Mouse (Mus musculus) left cerebral cortex, adult 11 months (tissue): Measurements from ENCODE around the gene Gm20696.

ENCODE experiments used
- DNase-seq: peaks from one replicate; pipeline ENCODE4 v3.0.0; 2022; ENCODE audit warnings: low spot score

The Gm20696 gene

DNA sequence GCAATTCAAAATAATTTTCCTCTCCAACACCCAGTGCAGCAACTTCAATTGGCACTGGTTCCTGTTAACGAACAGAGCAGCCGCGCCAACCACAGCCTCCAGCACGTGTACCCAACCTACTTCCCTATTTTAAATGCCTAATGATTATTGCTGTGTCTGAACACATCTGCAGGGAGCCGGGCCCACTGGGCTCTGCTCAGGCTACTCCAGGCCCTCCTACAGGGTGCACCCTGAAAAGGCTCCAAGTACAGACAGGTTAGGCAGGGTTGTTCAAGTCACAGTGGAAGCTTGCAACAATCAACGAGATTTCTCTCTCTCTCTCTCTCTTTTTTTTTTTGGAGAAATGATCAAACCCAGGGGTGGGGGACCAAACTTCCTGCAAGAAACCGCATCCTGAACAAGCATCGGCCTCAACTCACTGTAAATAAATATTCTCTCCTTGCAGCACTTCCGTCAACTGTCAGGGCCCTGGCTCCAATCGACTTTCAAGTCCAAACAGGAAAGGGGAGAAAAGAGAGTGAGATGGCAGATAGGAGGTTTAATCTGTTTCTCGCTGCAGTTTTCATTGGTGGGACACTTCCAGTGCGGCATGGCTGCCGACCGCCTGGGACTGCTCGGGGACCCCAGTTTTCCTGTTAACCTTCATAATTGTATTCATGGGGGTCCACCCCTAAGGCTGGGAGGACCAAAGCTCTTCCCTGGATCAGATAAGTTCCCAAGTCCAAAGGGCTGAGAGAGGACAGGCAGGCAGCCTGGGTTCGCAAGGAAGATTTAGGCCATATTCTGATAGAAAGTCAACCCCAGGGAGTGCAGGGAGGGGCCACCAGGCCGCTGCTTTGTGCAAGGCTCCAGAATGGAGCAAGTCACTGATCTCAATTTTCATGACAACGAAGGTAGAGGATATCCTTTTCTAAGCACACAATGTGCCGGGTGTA is 277.6 kb downstream of the Gm20696 start:
- no peak for DNase-seq

DNA sequence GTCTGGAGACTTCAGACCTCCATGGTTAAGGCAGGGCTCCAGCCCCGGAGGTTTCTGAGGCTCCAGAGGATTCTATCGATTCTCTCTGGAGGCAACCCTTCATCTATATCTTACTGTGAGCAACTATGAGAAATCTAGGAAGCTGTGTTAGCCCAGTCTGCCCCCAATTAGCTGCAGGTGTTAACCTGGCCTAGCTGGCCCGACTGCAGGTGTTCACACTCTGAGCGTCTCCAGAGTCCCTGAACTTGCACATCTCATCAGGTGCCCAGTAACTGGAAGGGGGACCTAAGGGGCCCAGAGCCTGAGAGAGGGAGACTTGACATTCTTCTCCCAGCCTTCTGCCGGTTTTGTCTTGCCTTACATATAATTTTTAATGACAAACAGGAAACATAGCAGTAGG is 278.6 kb downstream of the Gm20696 start:
- DNase-seq: no peak

DNA sequence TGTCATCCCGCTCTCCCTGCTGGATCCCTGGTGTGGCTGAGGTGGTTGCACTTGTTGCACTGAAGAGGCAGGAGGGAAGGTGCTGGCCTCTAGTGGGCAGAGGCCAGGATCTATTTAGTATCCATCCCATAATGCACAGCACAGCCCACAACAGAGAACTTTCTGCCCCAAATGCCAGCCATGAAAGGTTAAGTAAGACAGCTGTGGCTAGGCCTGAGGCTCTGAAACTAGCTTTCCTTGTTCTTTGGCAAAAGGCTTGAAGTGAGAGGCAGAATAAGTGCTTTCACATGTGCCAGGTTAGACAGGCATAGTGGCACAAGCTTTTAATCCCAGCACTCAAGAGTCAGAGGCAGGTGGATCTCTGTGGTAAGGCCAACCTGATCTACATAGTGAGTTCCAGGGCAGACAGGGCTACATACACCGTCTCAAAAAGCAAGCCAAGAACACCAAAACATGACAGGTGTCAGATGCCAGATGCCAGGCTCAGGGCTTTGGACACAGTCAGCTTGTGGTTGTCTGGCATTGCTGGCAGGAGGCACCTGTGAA is 281.5 kb downstream of the Gm20696 start:
- no peak for DNase-seq

DNA sequence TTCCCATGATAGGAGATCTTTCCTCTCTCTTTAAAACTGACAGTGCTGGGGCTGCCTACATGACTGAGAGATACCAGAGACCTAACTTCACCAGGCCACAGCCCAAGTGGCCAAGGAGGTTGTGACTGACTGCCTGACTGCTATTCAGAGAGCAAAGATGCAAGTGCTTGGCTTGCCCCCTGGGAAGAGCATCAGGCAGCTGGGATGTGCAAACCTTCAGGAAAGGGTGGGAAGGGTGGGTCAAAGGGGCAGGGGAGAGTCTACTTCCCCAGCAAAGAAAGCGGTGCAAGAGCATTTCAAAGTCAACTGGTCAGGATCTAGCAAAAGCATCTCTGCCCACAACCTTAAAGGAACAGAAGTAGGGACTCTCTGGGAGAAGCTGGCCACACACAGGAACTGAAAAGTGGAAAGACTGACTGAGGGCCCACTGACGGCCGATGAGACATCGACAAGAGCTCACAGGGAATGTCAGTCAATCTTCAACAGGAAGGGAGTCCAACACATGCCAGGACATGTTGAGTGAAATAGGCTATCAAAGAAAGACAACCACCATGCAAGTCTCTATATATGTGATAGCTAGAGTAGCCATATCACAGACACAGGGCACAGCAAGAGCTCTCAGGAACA is 282.6 kb downstream of the Gm20696 start:
- DNase-seq: no peak

DNA sequence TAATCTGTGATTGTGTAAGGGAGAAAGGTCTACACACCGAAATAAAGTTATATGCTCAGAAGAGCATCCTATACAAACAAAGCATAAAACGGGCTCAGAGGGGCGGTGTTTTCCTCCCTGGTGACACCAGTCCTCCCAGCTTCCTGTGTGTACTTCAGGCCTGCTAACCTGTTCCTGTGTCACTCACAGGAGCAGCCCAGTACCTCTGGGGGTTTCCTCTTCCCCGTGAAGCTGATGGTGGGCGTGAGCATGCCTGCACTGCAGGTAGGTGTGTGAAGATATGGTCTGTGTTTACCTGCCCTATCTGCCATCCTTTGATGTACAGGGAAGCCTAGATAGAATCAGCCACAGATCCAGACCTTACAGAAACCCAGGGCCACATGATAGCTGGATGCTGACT is 286.5 kb downstream of the Gm20696 start:
- no peak for DNase-seq

DNA sequence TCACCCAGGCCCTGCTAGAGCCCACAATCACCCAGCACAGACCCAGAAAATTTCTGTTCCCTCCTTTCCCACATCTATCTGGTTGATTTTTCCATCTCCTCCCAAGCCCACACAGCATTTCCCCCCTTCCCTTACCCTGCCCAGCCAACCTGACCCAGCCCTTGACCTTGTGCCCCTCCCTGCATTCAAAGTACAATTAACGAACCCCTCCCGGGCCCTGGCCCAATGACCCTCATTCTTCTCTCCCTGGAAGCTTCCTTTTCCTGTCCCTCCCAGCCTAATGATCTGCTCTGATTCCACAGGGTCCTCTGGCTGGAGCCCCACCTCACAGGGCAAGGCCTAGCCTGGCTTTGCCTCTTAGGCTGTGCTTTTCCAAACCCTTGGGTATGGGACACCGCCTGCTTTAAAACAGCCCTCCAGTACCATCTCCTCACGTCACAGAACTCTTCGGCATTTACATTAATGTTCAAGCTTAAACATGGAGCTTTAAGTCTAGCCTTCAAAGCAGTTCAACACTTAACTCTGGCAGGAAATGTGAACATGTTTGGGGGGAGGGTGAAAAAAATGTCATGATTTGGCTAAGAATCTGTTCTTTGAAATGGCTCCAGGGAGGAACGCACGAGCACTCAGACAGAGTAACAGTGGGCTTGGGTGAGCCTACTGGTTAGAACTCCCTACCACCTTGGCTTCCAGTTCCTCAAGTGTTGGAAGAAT is 287.4 kb downstream of the Gm20696 start:
- no peak for DNase-seq

DNA sequence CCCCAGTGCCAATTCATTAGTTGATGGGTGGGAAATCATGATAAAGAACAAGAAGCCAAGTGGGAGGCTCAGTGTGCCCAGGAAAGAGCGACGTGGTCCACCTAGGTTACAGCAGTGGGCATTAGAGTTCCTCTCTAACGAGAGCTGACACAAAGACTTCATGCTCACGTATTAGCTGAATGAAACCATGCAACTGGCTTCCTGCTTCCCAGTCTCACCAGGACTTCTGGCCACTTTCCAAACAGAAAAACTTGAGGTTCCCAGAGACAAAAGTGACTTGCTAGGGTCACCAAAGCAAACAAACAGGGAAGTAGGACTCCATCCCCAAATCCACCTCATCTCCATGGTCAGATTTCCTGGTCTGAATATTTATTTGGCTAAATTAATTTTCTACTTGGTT is 288.9 kb downstream of the Gm20696 start:
- DNase-seq: no peak

DNA sequence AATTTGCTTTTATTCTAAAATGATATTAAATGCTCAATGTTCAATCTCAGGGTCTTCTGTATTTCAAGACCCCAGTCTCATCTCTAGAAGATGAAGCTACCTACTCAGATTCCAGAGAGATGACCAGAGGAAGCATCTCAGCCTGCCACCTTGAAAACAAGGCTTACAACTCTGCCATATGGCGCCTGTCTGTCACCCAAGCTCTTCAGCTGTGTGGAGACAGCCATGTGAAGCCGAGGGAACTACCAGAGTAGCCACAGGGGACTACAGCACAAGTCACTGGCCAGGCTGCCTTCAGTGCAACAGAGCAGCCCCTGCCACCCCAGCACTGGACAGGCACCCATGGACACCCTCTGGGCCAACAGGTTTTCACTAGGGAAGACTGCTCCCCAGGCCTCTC is 289.5 kb downstream of the Gm20696 start:
- DNase-seq: no peak

DNA sequence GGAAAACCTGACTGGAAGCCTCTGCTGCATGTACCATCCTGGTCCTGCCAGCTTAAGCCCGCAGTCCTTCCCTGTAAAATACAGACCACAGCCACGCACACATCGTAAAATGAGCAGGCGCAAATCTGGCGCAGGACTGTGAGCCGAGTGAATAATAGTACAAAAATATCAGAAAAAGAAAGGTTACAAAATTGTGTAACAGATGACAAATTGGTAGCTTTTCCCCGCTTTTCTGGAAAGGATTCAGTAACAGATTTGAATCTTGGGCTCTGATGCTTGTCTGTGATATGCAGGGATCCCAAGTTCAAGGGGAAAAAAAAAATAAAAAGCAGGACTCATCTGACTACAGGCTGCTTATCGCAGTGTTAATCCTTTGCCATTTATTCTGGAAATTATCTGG is 289.9 kb downstream of the Gm20696 start:
- no peak for DNase-seq

DNA sequence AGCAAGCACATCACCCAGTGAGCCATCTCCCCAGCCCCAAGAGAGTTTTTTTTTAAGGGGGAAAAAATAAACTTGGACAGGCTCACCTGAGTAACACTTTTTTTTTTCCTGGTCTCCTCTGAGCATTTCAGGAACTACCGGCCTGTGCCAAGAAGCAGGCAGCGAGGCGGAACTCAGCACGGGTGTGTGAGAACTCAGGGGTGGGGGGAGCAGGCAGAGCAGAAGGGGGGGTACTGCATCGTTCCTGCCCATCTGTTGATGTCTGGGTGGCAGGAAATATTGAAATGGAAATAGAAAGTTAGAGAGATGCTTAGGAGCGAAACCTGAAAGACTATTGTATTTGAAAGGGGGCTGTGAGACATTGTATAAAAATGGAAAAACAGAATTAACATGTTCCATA is 290.7 kb downstream of the Gm20696 start:
- DNase-seq: no peak

DNA sequence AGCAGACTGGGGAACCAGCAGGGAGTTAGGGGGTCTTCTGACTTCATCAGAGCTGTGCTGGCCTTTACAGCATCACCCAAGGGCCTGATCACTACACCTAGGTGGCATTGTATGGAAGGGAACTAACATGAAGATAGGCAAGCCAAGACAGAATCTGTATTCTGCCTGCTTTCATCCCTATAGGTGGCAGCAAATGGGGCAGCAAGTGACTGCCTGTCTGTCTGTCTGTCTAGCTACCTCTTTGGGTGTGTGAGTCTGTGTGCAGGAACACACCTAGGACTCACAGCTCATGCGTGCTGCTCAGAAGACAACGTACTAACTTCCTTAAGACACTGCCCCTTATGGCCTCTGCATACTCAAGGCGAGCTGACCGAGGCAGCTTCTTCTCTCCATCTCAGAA is 291.2 kb downstream of the Gm20696 start:
- no peak for DNase-seq

DNA sequence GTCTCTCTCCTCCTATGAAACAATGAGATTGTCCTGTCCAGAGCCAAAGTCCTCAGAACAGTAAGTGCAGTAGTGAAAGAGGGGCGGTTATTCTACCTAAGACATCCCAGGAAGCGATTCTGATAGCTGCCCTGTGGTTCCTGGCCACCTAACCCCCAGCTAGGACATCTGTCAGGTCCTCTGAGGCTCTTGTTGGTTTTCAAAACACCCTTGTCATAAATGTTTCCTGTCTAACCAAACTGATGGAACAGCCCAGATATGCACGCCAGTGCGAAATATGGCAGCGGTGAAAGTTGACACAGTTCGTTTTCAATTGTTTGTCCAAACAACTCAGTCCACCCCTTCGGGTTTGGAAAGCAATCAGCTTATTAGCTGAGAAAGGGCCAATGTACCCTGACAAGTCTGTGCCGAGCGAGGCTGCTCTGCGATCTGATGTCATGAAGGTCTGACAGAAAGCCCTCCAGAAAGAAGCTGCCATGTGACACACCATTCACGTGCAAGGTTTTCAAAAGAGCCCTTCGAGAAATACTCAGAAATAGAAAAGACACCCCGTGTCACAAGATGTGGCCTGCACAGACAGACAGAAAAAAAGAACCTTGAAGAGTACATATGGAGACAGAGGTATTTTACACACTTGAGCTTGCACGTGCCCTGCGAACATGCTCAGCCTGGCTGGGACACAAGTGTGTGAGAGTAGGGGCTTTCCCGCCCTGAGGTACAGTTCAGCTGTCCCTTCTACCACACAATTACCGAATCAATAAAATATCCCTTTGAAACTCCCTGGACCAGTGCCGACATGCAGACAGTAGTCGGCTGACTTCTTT is 291.9 kb downstream of the Gm20696 start:
- DNase-seq: no peak

DNA sequence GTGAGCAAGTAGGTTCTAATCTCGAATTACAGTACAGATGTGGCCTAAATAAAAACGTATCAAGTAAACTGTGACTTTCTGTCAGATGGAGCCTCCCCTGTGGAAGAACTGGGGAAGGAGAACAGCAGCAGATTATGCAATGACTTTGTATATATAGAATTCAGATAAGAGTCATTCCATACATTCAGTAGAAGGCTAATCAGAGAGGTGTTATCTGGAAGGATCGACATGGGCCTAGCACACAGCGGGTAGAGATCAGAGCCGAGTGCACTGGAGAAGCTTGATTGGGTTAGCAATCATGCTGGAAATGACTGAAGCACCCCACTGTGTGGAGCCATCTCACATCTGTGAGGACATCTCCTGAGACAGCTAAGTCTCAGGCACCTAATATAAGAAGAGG is 294.2 kb downstream of the Gm20696 start:
- no peak for DNase-seq

DNA sequence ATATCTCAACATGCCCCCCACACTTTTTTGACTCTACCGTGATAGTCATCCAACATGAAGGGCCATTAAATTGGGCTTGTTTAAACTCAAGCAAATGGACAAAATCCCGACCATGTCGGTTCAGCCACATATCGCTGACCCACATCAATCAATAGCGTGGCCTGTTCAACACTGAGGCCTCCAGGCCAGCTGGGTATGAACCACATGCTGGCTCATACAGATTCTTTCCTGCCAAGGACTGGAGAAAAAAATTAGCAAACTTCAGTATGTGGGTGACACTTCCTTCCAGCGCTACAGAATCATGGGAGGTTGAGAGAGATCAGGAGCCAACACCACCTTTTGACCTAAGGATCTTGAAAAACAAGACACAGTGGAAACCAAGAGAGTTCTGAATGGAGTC is 294.6 kb downstream of the Gm20696 start:
- no peak for DNase-seq

DNA sequence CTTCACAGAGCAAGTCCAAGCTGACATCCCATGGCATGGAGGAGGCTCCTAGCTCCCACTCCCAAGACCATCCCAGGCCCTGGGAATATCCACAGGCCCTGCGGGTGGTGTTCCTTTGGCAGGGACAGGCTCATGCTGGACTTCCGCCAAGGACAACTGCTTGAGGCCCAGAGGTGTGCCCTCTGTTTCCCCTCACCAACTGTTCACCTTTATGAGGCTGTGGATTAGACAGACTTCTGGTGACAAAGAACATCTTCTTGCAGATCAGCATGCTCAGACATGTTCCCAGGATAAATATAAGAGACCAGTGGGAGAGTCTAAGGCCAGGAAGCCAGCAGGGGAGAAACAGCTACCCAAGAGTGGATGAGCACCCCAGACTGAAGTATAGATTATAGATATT is 296.7 kb downstream of the Gm20696 start:
- no peak for DNase-seq

DNA sequence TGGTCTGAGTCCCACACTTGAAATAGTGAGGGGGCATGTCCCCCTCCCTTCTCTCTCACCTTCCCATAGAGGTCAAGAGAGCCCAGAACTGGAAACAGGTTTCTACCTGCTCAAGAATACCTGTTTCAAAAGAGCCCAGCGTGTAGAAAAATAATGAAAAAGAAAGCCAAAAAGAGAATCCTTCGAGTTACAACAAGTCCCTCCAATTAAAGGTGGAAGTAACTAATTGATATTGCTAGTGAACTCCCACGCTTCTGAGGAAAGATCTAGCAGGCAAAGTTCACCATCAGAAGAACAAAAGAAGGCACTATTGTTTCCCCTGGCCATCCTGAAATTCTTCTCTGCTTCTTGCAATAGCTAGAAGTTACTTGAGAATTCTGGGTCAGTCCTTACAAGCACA is 297.4 kb downstream of the Gm20696 start:
- no peak for DNase-seq

DNA sequence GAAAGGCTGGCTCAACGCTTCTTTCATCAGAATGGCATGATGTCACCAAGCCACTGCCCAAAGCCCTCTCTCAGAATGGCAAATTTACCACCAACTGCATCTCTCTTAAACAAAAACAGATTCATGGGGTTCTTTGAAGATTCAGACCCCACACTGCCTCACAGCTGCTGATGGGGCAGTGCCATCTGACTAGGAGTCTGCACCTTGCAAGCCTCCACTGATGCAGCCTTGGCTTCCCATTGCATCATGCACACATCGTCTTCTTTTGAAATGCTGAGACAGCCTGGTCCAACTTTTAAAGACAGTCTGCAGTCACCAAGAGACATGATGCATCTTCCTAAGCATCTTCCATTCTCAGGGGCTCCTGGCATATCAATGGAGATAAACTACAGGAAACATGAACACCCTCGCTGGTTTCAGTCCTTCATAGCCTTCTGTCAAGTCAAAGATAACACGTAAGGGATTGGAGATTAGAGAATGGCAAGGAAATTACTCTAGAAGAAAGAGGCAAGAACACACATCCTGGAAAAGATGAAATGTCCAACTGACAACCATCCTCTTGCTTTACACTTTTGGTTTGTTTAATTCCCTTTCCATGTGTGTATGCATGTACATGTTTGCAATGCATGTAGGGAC is 298.4 kb downstream of the Gm20696 start:
- no peak for DNase-seq

DNA sequence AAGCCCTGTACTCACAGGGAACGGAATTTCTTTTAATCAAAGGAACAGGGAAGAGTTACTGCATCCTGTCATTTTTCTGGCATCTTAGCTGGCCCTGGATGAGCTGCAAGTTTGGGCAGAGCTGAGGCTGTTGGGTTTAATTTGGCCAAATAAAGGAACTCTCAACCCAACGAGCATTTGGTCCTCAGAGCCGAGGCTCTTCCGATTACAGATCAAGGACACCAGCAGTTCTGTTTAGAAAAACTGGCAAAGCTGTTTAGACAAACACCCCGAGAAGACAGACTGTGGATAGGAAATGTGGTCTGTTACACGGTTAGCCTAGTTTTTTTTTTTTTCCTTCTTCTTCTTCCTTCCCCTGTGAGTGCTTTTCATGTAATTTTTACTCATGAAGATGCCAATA is 302.1 kb downstream of the Gm20696 start:
- DNase-seq: no peak

DNA sequence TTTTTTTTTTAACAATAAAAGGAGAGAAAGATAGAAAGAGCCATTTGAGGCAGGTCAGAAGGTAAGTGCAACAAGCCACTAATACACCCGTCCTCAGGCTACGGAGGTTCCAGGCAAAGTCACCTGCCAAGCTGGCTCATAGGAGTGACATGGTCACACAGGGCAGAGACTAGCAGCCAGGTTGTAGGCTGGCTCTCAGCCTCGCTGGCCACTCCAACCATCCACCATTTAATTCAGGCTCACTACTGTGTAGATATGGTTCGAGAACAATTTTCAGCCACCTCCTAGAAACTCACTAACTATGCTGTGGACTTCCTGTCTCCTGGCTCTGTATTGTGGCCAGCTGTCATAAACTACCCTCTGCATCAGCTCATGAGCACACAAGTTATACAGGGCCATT is 306.0 kb downstream of the Gm20696 start:
- no peak for DNase-seq

DNA sequence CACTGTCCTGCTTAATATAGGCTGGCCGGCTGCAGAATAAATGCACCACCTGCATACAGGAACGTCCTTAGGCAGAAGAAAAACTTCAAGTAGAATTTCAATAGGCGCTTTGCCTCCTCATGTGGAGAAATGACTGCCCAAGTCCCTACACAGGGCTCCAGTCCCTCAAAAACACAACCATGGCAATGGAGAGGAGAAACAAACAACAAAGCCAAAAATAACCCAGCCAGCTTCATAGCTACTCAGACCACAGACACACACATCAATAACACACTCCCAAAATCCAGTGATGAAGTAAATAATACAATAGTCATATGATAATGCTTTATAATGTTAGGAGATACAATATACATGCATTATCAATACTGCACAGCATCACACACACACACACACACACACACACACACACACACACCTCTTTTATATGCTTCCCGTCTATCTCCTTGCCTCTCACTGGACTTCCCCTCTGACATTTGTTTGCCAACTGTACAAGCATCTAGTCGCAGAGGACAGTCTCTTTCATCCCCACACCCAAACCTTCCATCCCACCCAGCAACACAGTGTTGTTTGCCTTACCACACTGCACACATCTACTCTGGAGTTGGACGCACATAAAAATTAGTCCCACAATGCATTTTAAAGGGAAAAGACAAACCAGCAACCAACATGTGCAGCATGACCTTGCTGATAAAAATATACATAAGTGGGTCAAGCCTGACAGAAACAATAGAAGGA is 306.7 kb downstream of the Gm20696 start:
- no peak for DNase-seq
